17 mouse cellular contexts compared by ENCODE assay signal in genomic region chr9:29194265-29194664, GRCm38 (mm10).
"Had no signal": no experiment of that assay in that cellular context is flagged by ENCODE, and none has a peak within 500 bp of the region (broad histone marks: within the 10 kb centered on the region; RNA-seq: fewer than 3 reads in every experiment).

No protein-coding gene starts in this region.

- H3K9ac ChIP-seq: liver, embryonic 14.5 days; lung, embryonic 14.5 days; midbrain, embryonic 13.5 days; stomach, embryonic 15.5 days had no signal

- H3K4me1 ChIP-seq: midbrain, embryonic 10.5 days; stomach, embryonic 15.5 days had no signal

- H3K4me3 ChIP-seq: midbrain, embryonic 10.5 days; midbrain, embryonic 13.5 days; myocyte; stomach, embryonic 15.5 days had no signal

- H3K36me3 ChIP-seq: midbrain, embryonic 10.5 days; midbrain, embryonic 13.5 days; stomach, embryonic 15.5 days had no signal

- H3K9me3 ChIP-seq: midbrain, embryonic 10.5 days; midbrain, embryonic 13.5 days; stomach, embryonic 15.5 days had no signal

- H3K27me3 ChIP-seq: midbrain, embryonic 13.5 days; stomach, embryonic 15.5 days had no signal

- H3K4me2 ChIP-seq: lung, embryonic 14.5 days; midbrain, embryonic 13.5 days; stomach, embryonic 15.5 days had no signal

- H3K27ac ChIP-seq: liver, embryonic 14.5 days; midbrain, embryonic 10.5 days; midbrain, embryonic 13.5 days; stomach, embryonic 15.5 days; stomach, postnatal 0 days had no signal

- DNase-seq: lung, adult 18-20 months; lung, embryonic 14.5 days; lung, postnatal 10 days; lung, postnatal 4 days; retina, postnatal 1 day; right cerebral cortex, adult 18-20 months; right cerebral cortex, postnatal 14 days; thymus, adult 2 months; thymus, postnatal 25 days; thymus, postnatal 4 days had no signal

- ATAC-seq: midbrain, embryonic 13.5 days; midbrain, embryonic 16.5 days had no signal
